Mouse (Mus musculus) hindbrain, embryonic 12.5 days (tissue): ENCODE data around the gene Armh3. TPM values are rescaled to one million over a fixed set of nuclear protein-coding genes. Genes with fewer than 3 reads are reported as not detected.
A peak's percentile ranks its signal among the peaks of the same experiment; 100 is the strongest.

ENCODE experiments used
- ATAC-seq: fragments of 200-750 bp; cut with Nextera tagmentation; 2 replicates; pipeline ENCODE4 v1.8.0; 2017; ENCODE audit warnings: moderate TSS enrichment; ENCODE audit not compliant: low FRiP score
- H3K27ac ChIP-seq: fragments of 300-500 bp; sonication (generic); 2 replicates; pipeline ENCODE4 v1.5.1; 2016; ENCODE audit warnings: mild to moderate bottlenecking
- H3K27me3 ChIP-seq: fragments of 300-500 bp; sonication (generic); 2 replicates; pipeline ENCODE4 v1.6.1; 2016; ENCODE audit warnings: mild to moderate bottlenecking
- H3K36me3 ChIP-seq: fragments of 300-500 bp; sonication (generic); 2 replicates; pipeline ENCODE4 v1.6.1; 2016; ENCODE audit warnings: mild to moderate bottlenecking
- H3K4me1 ChIP-seq: fragments of 300-500 bp; sonication (generic); 2 replicates; pipeline ENCODE4 v1.6.1; 2016
- H3K4me2 ChIP-seq: fragments of 300-500 bp; sonication (generic); replicated peaks from 2 replicates; pipeline ENCODE4 v1.6.1; 2016; ENCODE audit warnings: mild to moderate bottlenecking
- H3K4me3 ChIP-seq: fragments of 300-500 bp; sonication (generic); 2 replicates; pipeline ENCODE4 v1.5.1; 2016; ENCODE audit warnings: mild to moderate bottlenecking
- H3K9ac ChIP-seq: fragments of 300-500 bp; sonication (generic); 2 replicates; pipeline ENCODE4 v1.6.1; 2016; ENCODE audit warnings: mild to moderate bottlenecking, moderate library complexity
- H3K9me3 ChIP-seq: fragments of 300-500 bp; sonication (generic); replicated peaks from 2 replicates; pipeline ENCODE4 v1.6.1; 2016; ENCODE audit warnings: mild to moderate bottlenecking
- WGBS: fragments of 180-500 bp; shearing (Covaris S2); methylation state at CpG from one replicate; pipeline ENCODE4 v1.1.7; 2016; 5-methylcytosine and 5-hydroxymethylcytosine counted together
- polyA plus RNA-seq: library from polyadenylated mRNA; unstranded; fragments of >200 nt; fragmentation: Nextera tagmentation; extraction: Ambion mirVana; gene quantifications from 2 replicates; pipeline ENCODE4 v1.2.1, GENCODE M21; 2016

The Armh3 gene
- polyA plus RNA-seq, 1 experiment from 2014 or later, result 21.3 TPM

DNA sequence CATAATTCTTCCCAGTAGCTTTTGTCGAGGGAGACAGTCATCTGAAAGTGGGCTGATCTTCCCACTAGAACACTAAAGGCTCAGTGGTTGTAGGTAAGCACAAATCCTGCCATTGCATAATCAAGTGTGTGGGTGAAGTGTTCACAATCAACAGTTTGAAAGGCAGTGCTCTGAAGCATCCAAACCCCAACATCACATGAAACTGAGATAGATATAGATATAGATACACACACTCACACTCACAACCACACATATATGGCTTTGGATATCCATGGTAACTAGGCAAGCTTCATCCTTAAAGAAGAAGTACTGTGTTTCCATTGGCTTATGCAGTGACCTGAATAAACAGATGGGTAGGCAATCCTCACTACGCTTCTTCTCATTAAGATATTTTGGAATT is 50.5 kb downstream of the Armh3 start:
- Histone ChIP-seq H3K9ac (no peak overlapping the region), H3K36me3 (peaks cover 32% of the 10 kb centered on the region), H3K4me2 (no peak overlapping the region), H3K27ac (no peak overlapping the region), H3K9me3 (no peaks in the 10 kb centered on the region), H3K4me1 (no peaks in the 10 kb centered on the region), H3K27me3 (no peaks in the 10 kb centered on the region), H3K4me3 (no peak overlapping the region)
- ATAC-seq, result no peak
- WGBS, result 89% methylated on average over 2 of the region's 2 CpGs

DNA sequence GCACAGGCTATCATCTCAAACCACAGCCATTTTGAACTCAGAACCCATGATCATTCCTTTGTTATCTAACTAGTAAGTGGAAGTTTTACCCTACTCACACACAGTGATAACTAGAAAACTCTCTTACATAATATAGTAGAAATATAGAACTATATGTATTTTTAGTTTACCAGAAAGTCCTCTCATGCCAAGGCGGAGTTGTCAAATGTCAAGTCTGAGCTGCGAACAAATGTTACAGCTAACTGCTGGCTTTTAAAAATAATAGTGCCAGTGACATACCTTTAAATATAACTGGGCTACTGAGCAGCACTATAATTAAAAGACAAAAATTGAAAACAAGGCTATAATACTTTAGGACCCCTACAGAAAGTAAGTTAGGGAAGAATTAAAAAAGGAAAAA is 51.0 kb downstream of the Armh3 start:
- H3K27me3 ChIP-seq, result no peaks in the 10 kb centered on the region
- H3K4me2 ChIP-seq, result no peak overlapping the region
- WGBS, result 96% methylated on average over 2 of the region's 2 CpGs
- H3K36me3 ChIP-seq, result peaks cover 32% of the 10 kb centered on the region
- no peak overlapping the region for H3K4me3 ChIP-seq
- no peaks in the 10 kb centered on the region for H3K4me1 ChIP-seq
- H3K27ac ChIP-seq, result no peak overlapping the region
- ATAC-seq, result no peak
- no peaks in the 10 kb centered on the region for H3K9me3 ChIP-seq
- no peak overlapping the region for H3K9ac ChIP-seq

DNA sequence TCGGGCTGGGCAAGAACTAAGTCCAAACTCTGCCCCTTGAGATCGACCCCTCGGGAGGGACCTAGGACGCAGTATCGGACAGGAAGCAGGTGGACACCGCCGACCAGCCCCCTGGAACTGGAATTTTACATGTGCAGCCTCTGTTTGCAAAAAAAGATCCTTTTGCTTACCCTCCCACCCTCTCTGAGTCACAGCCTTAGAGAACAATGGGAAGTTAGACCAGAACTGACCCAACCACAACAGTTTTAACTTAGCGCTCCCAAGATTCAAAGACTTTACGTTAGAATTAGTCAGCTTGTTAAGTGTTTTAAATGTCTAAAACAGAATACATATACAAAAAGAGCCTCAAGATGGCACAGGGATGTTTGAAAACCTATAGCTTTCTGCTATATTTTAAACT is 51.7 kb downstream of the Armh3 start:
- H3K9ac ChIP-seq, result no peak overlapping the region
- peaks cover 39% of the 10 kb centered on the region for H3K36me3 ChIP-seq

DNA sequence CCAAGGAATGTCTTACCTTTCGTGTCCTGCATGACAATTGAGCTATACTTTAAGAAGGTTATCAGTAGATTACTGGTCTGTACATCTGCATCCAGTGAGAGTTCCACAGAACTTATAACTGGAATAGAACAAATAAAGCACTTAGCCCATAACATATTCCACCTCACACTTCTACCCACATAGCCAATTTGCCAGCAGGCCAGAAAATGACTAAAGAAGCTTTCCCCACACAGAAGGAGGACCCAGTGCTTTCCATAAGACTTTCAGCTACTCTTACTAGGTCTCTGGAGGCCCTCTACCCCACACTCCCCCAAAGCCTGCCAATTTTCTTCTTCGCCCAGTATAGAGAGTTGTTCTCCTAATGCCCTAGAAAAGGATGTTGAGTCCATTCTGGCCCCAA is 52.3 kb downstream of the Armh3 start:
- H3K27me3 ChIP-seq, result no peaks in the 10 kb centered on the region
- ATAC-seq, result no peak
- no peaks in the 10 kb centered on the region for H3K9me3 ChIP-seq
- no peak overlapping the region for H3K27ac ChIP-seq
- WGBS, result 93% methylated on average over 2 of the region's 2 CpGs
- no peaks in the 10 kb centered on the region for H3K4me1 ChIP-seq
- H3K36me3 ChIP-seq, result peaks cover 36% of the 10 kb centered on the region
- no peak overlapping the region for H3K4me2 ChIP-seq
- H3K4me3 ChIP-seq, result no peak overlapping the region
- no peak overlapping the region for H3K9ac ChIP-seq

More for the DNA sequence above, 51.7 kb downstream of the Armh3 start:
- no peaks in the 10 kb centered on the region for H3K27me3 ChIP-seq
- no peak overlapping the region for H3K4me2 ChIP-seq
- no peak for ATAC-seq
- H3K4me3 ChIP-seq, result no peak overlapping the region
- no peaks in the 10 kb centered on the region for H3K9me3 ChIP-seq
- H3K4me1 ChIP-seq, result no peaks in the 10 kb centered on the region
- no peak overlapping the region for H3K27ac ChIP-seq
- WGBS, result 92% methylated on average over 9 of the region's 9 CpGs

DNA sequence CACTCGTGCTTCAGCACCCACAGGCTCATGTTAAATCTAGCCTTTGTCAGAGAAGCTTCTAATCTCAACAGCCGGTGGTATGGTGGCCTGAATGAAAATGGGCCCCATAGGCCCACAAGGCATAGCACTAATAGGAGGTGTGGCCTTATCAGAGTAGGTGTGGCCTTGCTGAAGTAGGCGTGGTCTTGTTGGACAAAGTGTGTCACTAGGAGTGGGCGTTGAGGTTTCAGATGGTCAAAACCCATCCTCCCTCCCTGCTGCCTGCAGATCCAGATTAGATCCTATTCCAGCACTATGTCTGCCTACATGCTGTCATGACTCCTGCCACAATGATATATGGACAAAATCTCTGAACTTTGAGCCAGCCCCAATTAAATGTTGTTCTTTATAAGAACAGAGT is 54.5 kb downstream of the Armh3 start:
- no peak for ATAC-seq
- Histone ChIP-seq H3K4me3 (no peak overlapping the region), H3K4me2 (no peak overlapping the region), H3K27me3 (no peaks in the 10 kb centered on the region), H3K9me3 (no peaks in the 10 kb centered on the region), H3K27ac (no peak overlapping the region), H3K9ac (no peak overlapping the region), H3K4me1 (no peaks in the 10 kb centered on the region), H3K36me3 (peaks cover 34% of the 10 kb centered on the region)
- WGBS, result 75% methylated on average over 4 of the region's 4 CpGs

DNA sequence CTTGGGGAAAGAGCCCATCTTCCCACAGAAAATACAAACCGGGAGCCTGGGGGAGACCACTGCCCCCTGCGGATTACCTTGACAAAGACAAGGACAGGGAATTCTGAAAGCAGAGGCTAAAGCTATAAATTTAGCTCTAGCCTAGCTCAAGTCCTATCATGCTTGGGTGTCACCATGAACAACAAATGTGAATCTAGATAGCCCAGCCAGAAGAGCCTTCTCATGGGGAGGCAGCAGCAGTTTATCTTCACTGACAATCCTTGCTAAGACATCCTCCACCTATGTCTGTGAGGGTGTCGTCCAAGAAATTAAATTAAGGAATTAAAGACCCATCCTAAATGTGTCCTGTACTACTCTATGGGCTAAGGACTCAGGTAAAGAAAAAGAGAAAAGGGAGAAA is 60.2 kb downstream of the Armh3 start:
- peak overlapping the region; percentile 53 for H3K27ac ChIP-seq
- WGBS, result 20% methylated on average over 3 of the region's 3 CpGs
- no peaks in the 10 kb centered on the region for H3K27me3 ChIP-seq
- 0 out of 2 replicates have a peak overlapping the region, but pooled peaks have one; percentile 15 for H3K9ac ChIP-seq
- H3K4me3 ChIP-seq, result no peak overlapping the region
- ATAC-seq, result no peak
- H3K4me1 ChIP-seq, result peaks cover 14% of the 10 kb centered on the region
- no peak overlapping the region for H3K4me2 ChIP-seq
- no peaks in the 10 kb centered on the region for H3K9me3 ChIP-seq
- H3K36me3 ChIP-seq, result peaks cover 22% of the 10 kb centered on the region

DNA sequence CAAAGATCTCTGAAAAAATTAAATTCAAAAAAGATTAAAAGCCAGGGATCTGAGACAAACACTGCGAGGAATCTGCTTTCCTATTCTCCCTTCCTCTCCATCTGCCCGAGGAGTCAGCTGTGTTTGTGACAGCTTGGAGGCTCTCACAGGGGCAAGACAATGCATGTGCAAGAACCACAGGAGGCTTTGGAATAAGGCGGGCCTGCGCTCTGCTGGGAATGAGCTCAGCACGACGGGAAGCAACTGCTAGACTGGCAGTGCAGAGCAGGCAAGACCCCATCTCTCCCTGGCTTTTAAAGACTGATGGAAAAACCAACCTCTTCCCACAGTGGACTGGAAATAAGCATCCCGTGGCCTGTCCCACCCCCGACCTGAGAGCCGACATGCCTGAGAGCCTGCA is 60.8 kb downstream of the Armh3 start:
- no peaks in the 10 kb centered on the region for H3K9me3 ChIP-seq
- ATAC-seq, result peak; percentile 50; the same call in 1 of the 2 replicates
- no peaks in the 10 kb centered on the region for H3K27me3 ChIP-seq
- H3K4me2 ChIP-seq, result no peak overlapping the region
- no peak overlapping the region for H3K4me3 ChIP-seq
- H3K9ac ChIP-seq, result 0 out of 2 replicates have a peak overlapping the region, but pooled peaks have one; percentile 15
- peak overlapping the region; percentile 53 for H3K27ac ChIP-seq
- peaks cover 14% of the 10 kb centered on the region for H3K4me1 ChIP-seq
- H3K36me3 ChIP-seq, result peaks cover 26% of the 10 kb centered on the region
- 7% methylated on average over 9 of the region's 9 CpGs for WGBS

DNA sequence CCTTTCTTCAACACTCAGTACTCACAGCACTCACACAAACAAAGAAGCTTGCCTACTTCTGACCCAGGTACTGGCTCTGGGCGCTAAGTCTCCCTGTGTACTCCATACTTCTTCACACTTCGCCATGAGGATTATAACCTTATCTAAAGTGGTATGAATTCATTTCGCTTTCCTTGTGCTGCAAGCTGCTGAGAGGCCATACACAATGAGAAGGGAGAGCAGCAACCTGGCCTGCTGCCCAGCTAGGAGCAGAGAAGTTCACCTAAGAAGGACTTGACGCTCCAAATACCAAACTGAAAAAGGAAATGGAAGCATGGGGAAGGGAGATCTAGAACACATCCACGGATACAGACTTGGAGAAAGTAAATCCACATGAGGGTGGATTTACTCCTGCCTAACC is 71.1 kb downstream of the Armh3 start:
- 98% methylated on average over 5 of the region's 5 CpGs for WGBS
- no peak for ATAC-seq
- no peak overlapping the region for H3K9ac ChIP-seq
- peaks cover 37% of the 10 kb centered on the region for H3K36me3 ChIP-seq
- H3K9me3 ChIP-seq, result no peaks in the 10 kb centered on the region
- no peaks in the 10 kb centered on the region for H3K27me3 ChIP-seq
- H3K4me2 ChIP-seq, result no peak overlapping the region
- H3K27ac ChIP-seq, result no peak overlapping the region
- no peaks in the 10 kb centered on the region for H3K4me1 ChIP-seq
- no peak overlapping the region for H3K4me3 ChIP-seq

DNA sequence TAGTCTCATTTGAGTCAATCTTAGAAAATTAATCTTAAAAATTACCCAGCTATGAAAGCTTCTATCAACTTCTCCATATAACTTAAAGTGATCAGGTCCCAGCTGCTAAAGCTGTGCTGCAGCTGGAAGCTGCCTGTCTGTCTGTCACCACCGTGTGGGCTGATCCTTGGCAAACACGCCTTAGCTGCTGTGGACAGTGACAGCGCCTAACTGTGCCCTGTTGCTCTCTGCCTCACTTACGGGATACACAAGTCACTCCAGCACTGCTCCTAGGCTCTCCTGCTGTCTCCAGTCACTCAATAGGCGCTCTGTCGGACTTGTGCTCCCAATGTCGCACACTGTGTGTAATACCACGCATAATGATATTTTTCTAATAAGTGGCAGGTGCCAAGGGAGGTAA is 71.9 kb downstream of the Armh3 start:
- Histone ChIP-seq H3K27me3 (no peaks in the 10 kb centered on the region), H3K27ac (no peak overlapping the region), H3K4me1 (no peaks in the 10 kb centered on the region), H3K4me3 (no peak overlapping the region), H3K9ac (no peak overlapping the region), H3K36me3 (peaks cover 37% of the 10 kb centered on the region), H3K9me3 (no peaks in the 10 kb centered on the region), H3K4me2 (no peak overlapping the region)
- WGBS, result 85% methylated on average over 8 of the region's 8 CpGs
- no peak for ATAC-seq

DNA sequence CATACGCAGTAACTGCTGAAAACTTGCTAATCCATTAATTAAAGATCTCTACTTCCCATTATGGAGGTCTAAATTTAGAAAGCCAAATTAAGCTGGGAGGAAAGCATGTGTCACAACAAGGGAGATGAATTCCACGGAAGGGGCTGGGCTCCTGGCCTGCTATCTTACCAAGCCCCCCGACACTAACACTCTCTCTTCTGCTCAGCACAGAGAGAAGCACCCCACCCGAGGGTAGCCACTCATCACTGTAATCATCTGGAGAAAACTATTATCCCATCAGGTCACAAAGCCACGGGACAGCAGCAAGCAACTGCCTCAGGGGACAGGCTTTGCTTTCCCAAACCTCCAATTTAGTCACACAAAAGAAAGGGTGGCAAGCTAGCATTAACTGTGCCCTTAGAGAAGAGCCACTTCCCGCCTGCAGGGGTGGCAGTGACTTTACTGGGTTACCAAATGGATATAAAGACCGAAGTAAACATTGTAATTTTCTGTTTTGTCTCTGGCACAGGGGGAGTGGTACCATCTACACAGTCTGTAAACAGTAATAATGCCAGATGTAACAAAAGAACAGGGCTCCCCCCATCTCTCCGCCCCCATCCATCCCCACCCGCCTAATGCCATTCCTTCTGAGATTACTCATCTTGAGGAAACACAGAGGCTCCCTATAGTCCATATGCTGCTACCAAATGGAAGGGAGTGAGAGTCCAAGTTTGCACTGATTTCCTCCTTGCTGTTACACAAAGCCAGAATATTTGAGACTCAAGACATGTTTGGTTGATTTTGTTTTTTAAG is 77.8 kb downstream of the Armh3 start:
- no peak overlapping the region for H3K9ac ChIP-seq
- no peaks in the 10 kb centered on the region for H3K27me3 ChIP-seq
- H3K36me3 ChIP-seq, result peaks cover 20% of the 10 kb centered on the region
- no peaks in the 10 kb centered on the region for H3K4me1 ChIP-seq
- 63% methylated on average over 9 of the region's 9 CpGs for WGBS
- no peak overlapping the region for H3K4me3 ChIP-seq
- no peak for ATAC-seq
- H3K27ac ChIP-seq, result no peak overlapping the region
- no peaks in the 10 kb centered on the region for H3K9me3 ChIP-seq
- no peak overlapping the region for H3K4me2 ChIP-seq

DNA sequence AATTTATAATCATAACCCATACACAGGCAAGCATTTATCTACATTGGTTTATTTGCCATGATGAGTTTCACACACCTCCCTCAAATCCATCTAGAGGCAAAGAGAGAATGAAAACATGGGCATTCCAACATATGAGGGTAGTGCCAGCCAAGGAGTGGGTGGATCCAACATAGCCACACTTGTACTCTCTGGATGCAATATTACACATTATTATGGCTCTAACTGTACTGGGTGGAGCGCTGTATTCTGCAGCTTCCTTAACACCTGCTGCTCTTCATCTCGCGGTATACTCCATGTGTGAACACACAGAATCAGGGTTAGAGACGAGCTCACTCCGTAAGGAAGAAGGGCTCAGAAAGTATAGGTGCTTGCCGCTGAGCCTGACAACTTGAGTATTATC is 79.9 kb downstream of the Armh3 start:
- 95% methylated on average over 6 of the region's 6 CpGs for WGBS
- ATAC-seq, result no peak
- H3K4me2 ChIP-seq, result no peak overlapping the region
- H3K36me3 ChIP-seq, result peaks cover 18% of the 10 kb centered on the region
- no peaks in the 10 kb centered on the region for H3K4me1 ChIP-seq
- H3K27ac ChIP-seq, result no peak overlapping the region
- H3K27me3 ChIP-seq, result no peaks in the 10 kb centered on the region
- no peaks in the 10 kb centered on the region for H3K9me3 ChIP-seq
- H3K4me3 ChIP-seq, result no peak overlapping the region
- no peak overlapping the region for H3K9ac ChIP-seq

DNA sequence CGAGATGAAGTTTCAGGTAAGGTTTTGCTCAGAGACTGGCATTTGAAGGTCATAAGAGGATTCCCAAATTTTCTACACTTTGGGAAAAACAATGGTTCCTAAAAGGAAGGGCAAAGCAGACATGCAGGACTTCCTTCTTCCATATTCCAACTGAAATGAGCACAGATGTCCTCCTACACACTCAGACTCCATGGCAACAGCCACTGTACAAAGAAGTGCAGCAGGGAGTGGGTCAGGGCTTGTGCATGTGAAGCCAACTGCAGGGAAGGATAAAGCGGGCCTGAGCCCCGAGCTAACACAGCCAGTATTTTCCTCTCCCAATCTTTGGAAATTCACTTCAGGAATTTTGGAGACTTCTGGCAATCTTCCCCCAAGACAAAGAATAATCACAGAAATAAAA is 80.4 kb downstream of the Armh3 start:
- peaks cover 18% of the 10 kb centered on the region for H3K36me3 ChIP-seq
- 71% methylated on average over 3 of the region's 3 CpGs for WGBS
- no peak overlapping the region for H3K27ac ChIP-seq
- no peak overlapping the region for H3K4me2 ChIP-seq
- no peak overlapping the region for H3K9ac ChIP-seq
- H3K9me3 ChIP-seq, result no peaks in the 10 kb centered on the region
- no peaks in the 10 kb centered on the region for H3K27me3 ChIP-seq
- ATAC-seq, result no peak
- no peak overlapping the region for H3K4me3 ChIP-seq
- no peaks in the 10 kb centered on the region for H3K4me1 ChIP-seq

DNA sequence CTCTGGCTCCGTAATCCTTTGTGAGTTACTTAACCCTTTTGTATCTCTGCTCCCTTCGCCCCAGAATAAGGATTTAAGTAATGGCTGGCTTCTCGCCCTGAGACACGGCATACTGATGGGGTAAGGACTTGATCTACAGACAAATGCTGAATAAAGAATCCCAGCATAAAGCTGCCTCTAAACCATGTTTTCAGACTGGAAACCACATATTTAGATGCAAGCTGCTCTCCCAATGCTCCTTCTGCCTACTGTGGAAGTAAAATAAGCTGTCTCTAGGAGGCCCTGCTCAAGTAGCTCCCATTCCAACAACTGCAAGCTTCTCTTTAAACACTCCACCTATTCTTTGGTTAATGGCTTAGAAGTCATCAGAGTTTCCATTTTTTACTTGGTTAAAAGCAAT is 81.8 kb downstream of the Armh3 start:
- 83% methylated on average over 4 of the region's 4 CpGs for WGBS
- Histone ChIP-seq H3K9me3 (no peaks in the 10 kb centered on the region), H3K27ac (no peak overlapping the region), H3K27me3 (no peaks in the 10 kb centered on the region), H3K4me1 (no peaks in the 10 kb centered on the region), H3K9ac (no peak overlapping the region), H3K36me3 (peaks cover 9% of the 10 kb centered on the region), H3K4me3 (no peak overlapping the region), H3K4me2 (no peak overlapping the region)
- ATAC-seq, result no peak
